Mouse (Mus musculus) forebrain, embryonic 13.5 days (tissue): ENCODE results near the gene Crispld2. TPM values are rescaled to one million over a fixed set of nuclear protein-coding genes. Genes with fewer than 3 reads are reported as not detected.

Source experiments
- polyA plus RNA-seq: library from polyadenylated mRNA; unstranded; fragments of >200 nt; fragmentation: Nextera tagmentation; extraction: Ambion mirVana; gene quantifications from 2 replicates; pipeline ENCODE4 v1.2.1, GENCODE M21; 2015

The Crispld2 gene
- polyA plus RNA-seq, 1 experiment from 2014 or later = 0.90 TPM

Other genes starting within 250 kb of the Crispld2 start
- 11.6 and 14.4 TPM in 2 replicates for gene Tldc1, start 214.0 kb upstream of the Crispld2 start, polyA plus RNA-seq
- gene Cotl1, start 151.9 kb upstream of the Crispld2 start, polyA plus RNA-seq = 92.3 and 99.6 TPM in 2 replicates
- 10.8 and 12.6 TPM in 2 replicates for gene Klhl36, start 130.2 kb upstream of the Crispld2 start, polyA plus RNA-seq
- 133 and 161 TPM in 2 replicates for gene Usp10, start 82.1 kb upstream of the Crispld2 start, polyA plus RNA-seq
- 5.6 and 13.1 TPM in 2 replicates for gene Gm20388, start 81.6 kb upstream of the Crispld2 start, polyA plus RNA-seq
- 23.4 and 30.6 TPM in 2 replicates for gene Zdhhc7, start 109.0 kb downstream of the Crispld2 start, polyA plus RNA-seq
- gene 6430548M08Rik, start 121.7 kb downstream of the Crispld2 start, polyA plus RNA-seq = 14.4 and 15.7 TPM in 2 replicates
- gene Fam92b, start 185.0 kb downstream of the Crispld2 start, polyA plus RNA-seq = 1.4 and 1.9 TPM in 2 replicates
- gene Gse1, start 236.0 kb downstream of the Crispld2 start, polyA plus RNA-seq = 24.0 and 24.9 TPM in 2 replicates